21 mouse cellular contexts compared by ENCODE assay signal in the genomic region with DNA sequence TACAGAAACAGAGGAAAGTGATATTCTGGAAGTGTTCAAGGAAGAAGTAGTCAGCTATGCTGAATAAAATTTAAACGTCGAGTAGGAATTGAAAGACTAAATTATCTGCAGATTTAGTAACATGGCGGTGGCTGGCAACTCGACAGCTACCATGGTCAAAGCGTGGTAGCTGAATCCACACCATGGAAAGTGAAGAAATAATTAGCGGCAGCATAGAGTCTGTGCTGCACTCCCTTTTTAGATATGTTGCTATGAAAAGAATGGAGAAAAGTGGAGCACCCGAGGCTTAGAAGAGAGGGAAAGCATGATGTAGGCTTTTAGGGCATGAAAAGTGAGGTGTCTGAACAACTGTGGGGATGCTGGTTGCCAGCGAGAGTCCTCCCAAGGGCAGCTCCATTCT.
DNase-seq lines count a peak whose midpoint lies in the region; ATAC-seq and TF ChIP-seq lines count a peak whose summit lies in the region.
"Had no signal": no experiment of that assay in that cellular context is flagged by ENCODE, and none has a peak within 500 bp of the region (broad histone marks: within the 10 kb centered on the region; RNA-seq: fewer than 3 reads in every experiment).

No protein-coding gene starts in this region.

- 84% methylated on average over 8 of the region's 8 CpGs for WGBS in heart, embryonic 10.5 days

- no peak overlapping the region for H3K27ac ChIP-seq in heart, embryonic 10.5 days
- H3K27ac ChIP-seq in left cerebral cortex, adult 2 months = peak overlapping the region; percentile 6; the same call in 1 of the 2 replicates

- no peak overlapping the region for H3K4me3 ChIP-seq in heart, embryonic 10.5 days
- no peak overlapping the region for H3K4me3 ChIP-seq in left cerebral cortex, adult 2 months

- peak; percentile 73; the same call in 1 of the 2 replicates for ATAC-seq in frontal cortex, adult (ENCODE audit: low TSS enrichment)
- ATAC-seq: activated CD4-positive, CD25-positive, alpha-beta regulatory T cell, adult 4 months; CD4-positive, CD25-positive, alpha-beta regulatory T cell, adult 4 months; Patski had no signal

- no peak for DNase-seq in frontal cortex, postnatal 25 days (ENCODE audit: low spot score in 2 of 2)
- DNase-seq in heart, embryonic 10.5 days (ENCODE audit: low spot score) = peak; percentile 52
- DNase-seq in heart, postnatal 10 days = no peak
- DNase-seq in left cerebral cortex, adult 2 months (ENCODE audit: extremely low spot score in 1 of 2, low spot score in 2 of 2) = no peak
- DNase-seq in left cerebral cortex, postnatal 10 days (ENCODE audit: extremely low spot score in 1 of 2, low spot score in 2 of 2) = no peak
- DNase-seq: adrenal gland, adult 2 months; adrenal gland, adult 8-10 months; adrenal gland, postnatal 10 days; adrenal gland, postnatal 14 days; adrenal gland, postnatal 25 days; adrenal gland, postnatal 36 days; B cell, adult 2 months; cerebellum, adult 11 months; cerebellum, adult 11-12 months; cerebellum, adult 18-20 months had no signal

- no peak for TF ChIP-seq CTCF in left cerebral cortex, adult 2 months (IDR thresholded peaks at IDR 0.05)

- no peaks in the 10 kb centered on the region for H3K4me1 ChIP-seq in heart, embryonic 10.5 days

- no peaks in the 10 kb centered on the region for H3K9me3 ChIP-seq in heart, embryonic 10.5 days

- H3K36me3 ChIP-seq in heart, embryonic 10.5 days = no peaks in the 10 kb centered on the region
- H3K36me3 ChIP-seq: G1E had no signal

- no peaks in the 10 kb centered on the region for H3K27me3 ChIP-seq in heart, embryonic 10.5 days (ENCODE audit: insufficient read depth, poor library complexity, severe bottlenecking)
- H3K27me3 ChIP-seq: CH12.LX, Patski had no signal

- intact Hi-C loops in heart, postnatal 10 days (cut with DNase I) = no loop called here
- intact Hi-C loops in left cerebral cortex, adult 2 months (cut with DNase I) = no loop called here
- intact Hi-C loops in left cerebral cortex, postnatal 10 days (cut with DNase I) = no loop called here
